8 mouse cellular contexts compared by ENCODE assay signal in the genomic region with DNA sequence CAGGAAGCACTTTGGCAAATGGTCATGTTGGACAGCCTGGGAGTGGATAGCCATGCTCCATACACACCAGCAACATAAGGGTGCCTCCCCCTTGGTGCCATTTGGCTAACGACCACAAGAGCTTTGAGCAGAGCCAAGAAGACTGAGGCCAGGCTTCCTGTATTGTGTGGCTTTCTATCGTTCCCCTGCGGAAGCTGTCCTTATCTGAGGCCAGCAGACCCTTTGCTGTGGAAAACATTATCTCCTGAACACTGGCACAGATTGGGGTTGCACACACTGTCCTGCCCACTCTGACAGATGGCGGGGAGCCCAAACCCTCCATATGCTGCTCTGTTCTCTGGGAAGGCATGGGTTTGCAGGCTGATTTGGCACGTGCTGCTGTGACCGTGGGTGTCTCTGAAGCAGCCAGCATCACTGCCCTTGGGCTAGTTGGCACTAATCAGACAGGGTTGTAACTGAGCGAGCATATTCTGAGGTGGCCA.
DNase-seq lines count a peak whose midpoint lies in the region; ATAC-seq lines count a peak whose summit lies in the region.

No protein-coding gene starts in this region.

- peak; percentile 88 for ATAC-seq in heart, embryonic 14.5 days (ENCODE audit: insufficient number of reproducible peaks, insufficient read depth, low FRiP score, low read depth)

- H3K9ac ChIP-seq in heart, embryonic 14.5 days (ENCODE audit: low read length), result no peak overlapping the region

- H3K9me3 ChIP-seq in heart, embryonic 14.5 days (ENCODE audit: control insufficient read depth, low read length), result no peaks in the 10 kb centered on the region

- no peaks in the 10 kb centered on the region for H3K27me3 ChIP-seq in heart, embryonic 14.5 days (ENCODE audit: control insufficient read depth, insufficient read depth, low read length)

- 46% methylated on average over 7 of the region's 7 CpGs for WGBS in heart, embryonic 14.5 days

- no peak overlapping the region for H3K4me3 ChIP-seq in heart, embryonic 14.5 days (ENCODE audit: control insufficient read depth in 1 of 2, insufficient read depth in 1 of 2, low read depth in 1 of 2, low read length in 2 of 2)

- H3K36me3 ChIP-seq in heart, embryonic 14.5 days (ENCODE audit: control insufficient read depth, insufficient read depth, low read length), result no peaks in the 10 kb centered on the region

- intact Hi-C loops in left cerebral cortex, postnatal 14 days (cut with DNase I), result loop anchor here (5.0 kb wide), 1 partner anchor 33 kb away; no protein-coding TSS in a partner anchor

- DNase-seq in adrenal gland, adult 2 months, result peak; percentile 61
- no peak for DNase-seq in adrenal gland, postnatal 4 days (ENCODE audit: low spot score in 2 of 2)
- peak; percentile 98 to 99 for DNase-seq in cerebellum, adult 18-20 months
- DNase-seq in left cerebral cortex, postnatal 14 days (ENCODE audit: low spot score in 2 of 2), result peak; percentile 78 to 87
- peak; percentile 84 to 90 for DNase-seq in right cerebral cortex, postnatal 10 days (ENCODE audit: low spot score in 2 of 2)
- DNase-seq in lung, postnatal 25 days (ENCODE audit: low spot score), result no peak
- no peak for DNase-seq in embryo, embryonic 10 days (ENCODE audit: low spot score)

- H3K27ac ChIP-seq in heart, embryonic 14.5 days (replicated peaks in 1 of 2; ENCODE audit: control insufficient read depth in 1 of 2, insufficient read depth in 1 of 2, low read depth in 2 of 2, low read length in 2 of 2), result no peak overlapping the region

- H3K4me2 ChIP-seq in heart, embryonic 14.5 days (ENCODE audit: low read length), result no peak overlapping the region

- no peaks in the 10 kb centered on the region; a peak in 1 of 4 replicates for H3K4me1 ChIP-seq in heart, embryonic 14.5 days (ENCODE audit: control insufficient read depth in 2 of 2, insufficient read depth in 2 of 2, low read length in 2 of 2)

Comparison
In these comparisons a context has a peak if more than half of its experiments do, and no peak if none do; other contexts are left out.
1. DNase-seq: peak in adrenal gland, adult 2 months (single experiment), cerebellum, adult 18-20 months (2 of 2), left cerebral cortex, postnatal 14 days (2 of 2) and right cerebral cortex, postnatal 10 days (2 of 2); none in adrenal gland, postnatal 4 days (0 of 2), lung, postnatal 25 days (single experiment) and embryo, embryonic 10 days (single experiment).